Mouse (Mus musculus): Measurements from ENCODE around the gene Cdc42ep5. TPM values are rescaled to one million over a fixed set of nuclear protein-coding genes. Genes with fewer than 3 reads are reported as not detected.

The Cdc42ep5 gene
- polyA plus RNA-seq, 1 experiment from 2014 or later: 14.0 TPM

DNA sequence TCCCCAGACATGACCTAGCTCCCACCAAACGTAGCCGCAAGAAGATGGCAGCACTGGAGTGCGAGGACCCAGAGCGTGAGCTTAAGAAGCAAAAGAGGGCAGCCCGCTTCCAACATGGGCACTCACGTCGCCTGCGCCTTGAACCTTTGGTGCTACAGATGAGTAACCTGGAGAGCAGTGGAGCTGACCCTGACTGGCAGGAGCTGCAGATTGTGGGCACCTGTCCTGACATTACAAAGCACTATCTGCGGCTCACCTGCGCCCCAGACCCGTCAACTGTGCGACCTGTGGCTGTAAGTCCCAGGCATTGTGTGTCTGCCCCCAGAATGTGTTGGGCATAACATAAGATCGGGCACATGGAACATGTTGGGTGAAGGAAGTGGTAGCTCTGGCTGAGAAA is 20.6 kb downstream of the Cdc42ep5 start:
- WGBS: 94% methylated on average over 13 of the region's 13 CpGs
- no peak overlapping the region for H3K9ac ChIP-seq
- no peak overlapping the region for H3K4me3 ChIP-seq (replicated peaks)
- H3K4me1 ChIP-seq: peaks cover 10% of the 10 kb centered on the region
- H3K4me2 ChIP-seq: no peak overlapping the region
- peaks cover 90% of the 10 kb centered on the region for H3K36me3 ChIP-seq (replicated peaks)
- no peaks in the 10 kb centered on the region for H3K27me3 ChIP-seq
- no peak overlapping the region for H3K27ac ChIP-seq
- no peaks in the 10 kb centered on the region for H3K9me3 ChIP-seq
- no peak for ATAC-seq (ENCODE audit: low FRiP score)

DNA sequence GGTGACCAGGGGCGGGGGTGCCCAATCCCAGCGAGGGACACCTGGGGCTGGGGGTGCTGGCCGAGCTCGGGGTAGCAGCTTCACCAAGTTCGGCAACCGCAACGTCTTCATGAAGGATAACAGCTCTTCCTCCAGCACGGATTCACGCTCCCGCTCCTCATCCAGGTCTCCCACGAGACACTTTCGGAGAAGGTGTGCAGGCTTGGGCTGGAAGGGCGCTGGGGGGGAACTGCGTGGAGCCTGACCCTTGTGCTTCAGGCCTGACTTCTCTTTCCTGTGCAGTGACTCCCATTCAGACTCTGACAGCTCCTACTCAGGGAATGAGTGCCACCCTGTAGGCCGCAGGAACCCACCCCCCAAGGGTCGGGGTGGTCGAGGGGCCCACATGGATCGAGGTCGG is 21.2 kb downstream of the Cdc42ep5 start:
- H3K4me3 ChIP-seq (replicated peaks): no peak overlapping the region
- no peak overlapping the region for H3K4me2 ChIP-seq
- H3K9ac ChIP-seq: no peak overlapping the region
- no peak for ATAC-seq (ENCODE audit: low FRiP score)
- peaks cover 96% of the 10 kb centered on the region for H3K36me3 ChIP-seq (replicated peaks)
- no peak overlapping the region for H3K27ac ChIP-seq
- peaks cover 8% of the 10 kb centered on the region for H3K4me1 ChIP-seq
- H3K9me3 ChIP-seq: no peaks in the 10 kb centered on the region
- H3K27me3 ChIP-seq: no peaks in the 10 kb centered on the region
- WGBS: 94% methylated on average over 19 of the region's 19 CpGs

- H3K4me1 ChIP-seq: peaks cover 9% of the 10 kb centered on the region
- H3K4me3 ChIP-seq (replicated peaks): no peak overlapping the region
- no peak overlapping the region for H3K9ac ChIP-seq
- no peaks in the 10 kb centered on the region for H3K27me3 ChIP-seq
- no peak overlapping the region for H3K4me2 ChIP-seq
- peaks cover 99% of the 10 kb centered on the region for H3K36me3 ChIP-seq (replicated peaks)
- WGBS: 97% methylated on average over 10 of the region's 10 CpGs
- no peak overlapping the region for H3K27ac ChIP-seq
- H3K9me3 ChIP-seq: no peaks in the 10 kb centered on the region
- ATAC-seq (ENCODE audit: low FRiP score): no peak
Measured at GRCm38 (mm10) chr7:4142796-4143445, 21.7 kb downstream of the Cdc42ep5 start.

- H3K9ac ChIP-seq: peak overlapping the region; percentile 12; the same call in 1 of the 2 replicates
- H3K4me1 ChIP-seq: peaks cover 13% of the 10 kb centered on the region
- H3K4me3 ChIP-seq (replicated peaks): no peak overlapping the region
- H3K4me2 ChIP-seq: no peak overlapping the region
- no peak for ATAC-seq (ENCODE audit: low FRiP score)
- peaks cover 88% of the 10 kb centered on the region for H3K36me3 ChIP-seq (replicated peaks)
- H3K27me3 ChIP-seq: no peaks in the 10 kb centered on the region
- WGBS: 89% methylated on average over 6 of the region's 6 CpGs
- no peak overlapping the region for H3K27ac ChIP-seq
- no peaks in the 10 kb centered on the region for H3K9me3 ChIP-seq
Measured at GRCm38 (mm10) chr7:4141648-4142325, 22.9 kb downstream of the Cdc42ep5 start.

DNA sequence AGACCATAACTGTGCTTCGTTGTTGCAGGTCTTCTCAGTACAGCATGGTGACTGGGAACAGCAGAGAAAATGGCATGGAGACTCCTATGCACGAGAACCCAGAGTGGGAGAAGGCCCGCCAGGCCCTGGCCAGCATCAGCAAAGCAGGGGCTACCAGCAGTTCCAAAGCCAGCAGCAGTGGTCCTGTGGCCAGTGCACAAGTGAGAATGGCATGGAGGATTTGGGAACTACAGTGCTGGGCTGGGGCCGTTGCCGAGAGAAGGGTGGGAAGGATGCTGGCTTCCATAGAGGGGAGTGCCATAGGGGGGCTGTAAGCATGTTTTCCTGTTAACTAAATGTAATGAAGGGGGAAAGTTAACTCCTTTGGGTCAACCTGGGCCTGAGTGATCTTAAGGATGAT is 25.3 kb downstream of the Cdc42ep5 start:
- Histone ChIP-seq H3K27ac (no peak overlapping the region), H3K27me3 (no peaks in the 10 kb centered on the region), H3K9ac (no peak overlapping the region), H3K4me2 (no peak overlapping the region), H3K36me3 (replicated peaks) (peaks cover 64% of the 10 kb centered on the region), H3K4me1 (peaks cover 17% of the 10 kb centered on the region), H3K9me3 (no peaks in the 10 kb centered on the region), H3K4me3 (replicated peaks) (no peak overlapping the region)
- WGBS: 93% methylated on average over 5 of the region's 5 CpGs
- ATAC-seq (ENCODE audit: low FRiP score): no peak

GRCm38 (mm10) chr7:4138671-4139070 is 26.0 kb downstream of the Cdc42ep5 start:
- 94% methylated on average over 7 of the region's 7 CpGs for WGBS
- Histone ChIP-seq H3K4me1 (peaks cover 17% of the 10 kb centered on the region), H3K9ac (peak overlapping the region; percentile 77; the same call in 1 of the 2 replicates), H3K9me3 (no peaks in the 10 kb centered on the region), H3K27me3 (no peaks in the 10 kb centered on the region), H3K36me3 (replicated peaks) (peaks cover 62% of the 10 kb centered on the region), H3K4me3 (replicated peaks) (no peak overlapping the region), H3K27ac (no peak overlapping the region), H3K4me2 (peak overlapping the region; percentile 81)
- no peak for ATAC-seq (ENCODE audit: low FRiP score)

DNA sequence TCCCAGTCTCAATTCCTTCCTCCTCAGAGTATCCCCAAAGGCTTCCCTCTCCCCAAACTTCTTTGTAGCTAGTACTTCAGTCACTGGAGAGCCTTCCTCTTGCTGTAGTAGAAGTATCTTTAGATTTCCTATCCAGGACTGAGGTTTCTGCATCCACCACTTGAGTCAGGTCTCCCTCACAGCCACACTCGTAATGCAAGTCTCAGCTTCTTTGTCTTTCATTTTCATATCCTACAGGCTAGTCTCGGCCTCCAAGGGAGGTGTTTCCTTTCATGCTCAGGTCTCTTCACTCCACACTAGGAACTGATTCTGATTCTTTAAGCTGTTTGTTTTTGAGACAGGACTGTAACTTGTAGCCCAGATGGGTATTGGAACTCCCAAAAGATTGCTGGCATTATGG is 26.5 kb downstream of the Cdc42ep5 start:
- no peaks in the 10 kb centered on the region for H3K9me3 ChIP-seq
- WGBS: 94% methylated on average over 2 of the region's 2 CpGs
- H3K9ac ChIP-seq: peak overlapping the region; percentile 77
- H3K4me2 ChIP-seq: peak overlapping the region; percentile 81
- H3K27ac ChIP-seq: no peak overlapping the region
- H3K4me3 ChIP-seq (replicated peaks): peak overlapping the region; percentile 81
- no peak for ATAC-seq (ENCODE audit: low FRiP score)
- peaks cover 62% of the 10 kb centered on the region for H3K36me3 ChIP-seq (replicated peaks)
- H3K27me3 ChIP-seq: no peaks in the 10 kb centered on the region
- H3K4me1 ChIP-seq: peaks cover 17% of the 10 kb centered on the region

DNA sequence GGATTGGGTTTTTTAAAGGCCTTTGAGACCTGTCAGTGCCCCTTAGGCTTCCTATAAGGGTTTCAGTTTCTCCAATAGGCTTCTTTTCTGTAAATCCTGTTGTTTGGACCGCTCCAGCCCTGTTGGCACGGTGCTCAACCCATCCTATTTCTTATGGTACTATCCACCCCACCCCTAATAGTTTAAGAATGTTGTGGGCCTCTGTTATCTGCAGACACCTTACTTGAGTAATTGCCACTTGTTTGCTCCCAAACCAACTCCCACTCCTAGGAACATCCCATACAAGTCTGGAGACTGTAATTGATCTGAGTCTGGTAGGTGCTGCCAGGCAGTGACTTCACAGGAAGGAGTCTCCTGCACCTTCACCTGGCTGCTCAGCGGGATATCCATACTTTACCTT is 26.9 kb downstream of the Cdc42ep5 start:
- H3K4me3 ChIP-seq (replicated peaks): peak overlapping the region; percentile 81

GRCm38 (mm10) chr7:4136771-4137531 is 27.7 kb downstream of the Cdc42ep5 start, which contains the start of gene Leng8:
TSS of gene Leng8 (plus strand) at chr7:4137039.
- peak within 1 kb of the TSS; percentile 77 for H3K9ac ChIP-seq
- H3K27me3 ChIP-seq: no peaks in the 10 kb centered on the region
- peaks cover 17% of the 10 kb centered on the region for H3K4me1 ChIP-seq
- H3K27ac ChIP-seq: peak within 1 kb of the TSS; percentile 92
- H3K36me3 ChIP-seq (replicated peaks): peaks cover 62% of the 10 kb centered on the region
- H3K9me3 ChIP-seq: no peaks in the 10 kb centered on the region
- H3K4me3 ChIP-seq (replicated peaks): peak within 1 kb of the TSS; percentile 81
- peak; percentile 98 for ATAC-seq (ENCODE audit: low FRiP score)
- WGBS: under 1% methylated on average over 50 of the region's 78 CpGs
- peak within 1 kb of the TSS; percentile 81 for H3K4me2 ChIP-seq

More for the DNA sequence above, 26.9 kb downstream of the Cdc42ep5 start:
- H3K27me3 ChIP-seq: no peaks in the 10 kb centered on the region
- H3K4me2 ChIP-seq: peak overlapping the region; percentile 81
- peaks cover 62% of the 10 kb centered on the region for H3K36me3 ChIP-seq (replicated peaks)
- ATAC-seq (ENCODE audit: low FRiP score): no peak
- no peaks in the 10 kb centered on the region for H3K9me3 ChIP-seq
- H3K9ac ChIP-seq: peak overlapping the region; percentile 77
- peaks cover 17% of the 10 kb centered on the region for H3K4me1 ChIP-seq
- peak overlapping the region; percentile 92 for H3K27ac ChIP-seq
- 50% methylated on average over 3 of the region's 3 CpGs for WGBS

DNA sequence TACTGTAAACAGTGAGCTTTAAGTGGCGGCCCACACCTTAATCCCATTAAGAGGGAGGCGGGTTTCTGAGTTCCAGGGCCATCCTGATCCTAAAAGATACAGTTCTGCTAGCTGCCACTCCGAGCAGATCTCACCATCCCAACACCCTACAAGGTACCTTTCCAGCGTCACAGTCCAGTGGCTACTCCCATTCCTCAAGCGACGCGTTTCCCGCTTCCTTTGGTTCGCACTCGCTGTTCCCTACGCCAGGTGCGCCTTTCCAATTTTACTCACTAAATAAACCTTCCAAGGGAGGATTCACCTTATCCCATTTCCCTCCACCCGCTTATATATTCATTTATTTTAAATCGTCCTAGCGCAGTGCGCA is 28.3 kb downstream of the Cdc42ep5 start:
- under 1% methylated on average over 16 of the region's 16 CpGs for WGBS
- Histone ChIP-seq H3K36me3 (replicated peaks) (peaks cover 62% of the 10 kb centered on the region), H3K9me3 (no peaks in the 10 kb centered on the region), H3K9ac (peak overlapping the region; percentile 56), H3K27me3 (no peaks in the 10 kb centered on the region), H3K4me3 (replicated peaks) (peak overlapping the region; percentile 81), H3K4me2 (peak overlapping the region; percentile 81), H3K27ac (peak overlapping the region; percentile 87), H3K4me1 (peaks cover 20% of the 10 kb centered on the region)
- ATAC-seq (ENCODE audit: low FRiP score): peak; percentile 32

DNA sequence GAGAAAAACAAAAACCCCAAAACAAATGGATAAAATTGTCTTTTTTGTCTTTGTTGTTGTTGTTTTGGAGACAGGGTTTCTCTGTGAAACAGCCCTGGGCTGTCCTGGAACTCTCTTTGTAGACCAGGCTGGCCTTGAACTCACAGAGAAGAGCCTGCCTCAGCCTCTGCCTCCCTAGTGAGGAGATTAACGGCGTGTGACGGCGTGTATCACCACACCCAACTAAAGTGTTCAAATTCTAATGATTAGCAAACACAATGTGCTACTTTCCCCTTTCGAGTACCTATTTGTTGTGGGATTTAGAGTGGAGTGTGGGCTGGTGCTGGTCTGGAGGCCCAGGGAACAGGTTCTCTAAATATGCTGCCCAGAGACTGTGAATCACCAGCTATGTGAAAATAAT is 29.7 kb downstream of the Cdc42ep5 start:
- Histone ChIP-seq H3K4me1 (peaks cover 34% of the 10 kb centered on the region), H3K36me3 (replicated peaks) (peaks cover 50% of the 10 kb centered on the region), H3K27ac (no peak overlapping the region), H3K27me3 (no peaks in the 10 kb centered on the region), H3K4me3 (replicated peaks) (no peak overlapping the region), H3K9me3 (no peaks in the 10 kb centered on the region), H3K4me2 (no peak overlapping the region), H3K9ac (no peak overlapping the region)
- WGBS: 73% methylated on average over 5 of the region's 5 CpGs
- no peak for ATAC-seq (ENCODE audit: low FRiP score)

DNA sequence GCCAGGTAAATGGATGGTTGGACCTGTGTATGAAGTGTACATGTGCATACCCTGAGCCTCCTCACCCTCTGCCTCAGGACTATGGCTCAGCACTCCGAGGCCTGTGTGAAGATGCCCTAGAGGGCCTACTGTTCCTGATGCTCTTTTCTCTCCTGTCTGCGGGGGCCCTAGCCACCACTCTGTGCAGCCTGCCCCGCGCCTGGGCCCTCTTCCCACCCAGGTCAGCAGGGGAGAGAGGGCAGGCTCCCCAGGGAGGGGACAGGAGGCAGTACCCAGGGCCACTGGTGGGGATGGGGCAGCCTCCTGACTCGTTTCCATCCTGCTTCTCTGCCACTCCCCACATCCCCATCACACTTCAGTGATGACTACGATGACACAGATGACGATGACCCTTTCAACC is 31.7 kb downstream of the Cdc42ep5 start:
- H3K36me3 ChIP-seq (replicated peaks): peaks cover 50% of the 10 kb centered on the region

More for the DNA sequence above, 31.7 kb downstream of the Cdc42ep5 start:
- no peak for ATAC-seq (ENCODE audit: low FRiP score)
- H3K27me3 ChIP-seq: no peaks in the 10 kb centered on the region
- H3K27ac ChIP-seq: no peak overlapping the region
- 88% methylated on average over 7 of the region's 7 CpGs for WGBS
- no peaks in the 10 kb centered on the region for H3K9me3 ChIP-seq
- H3K4me3 ChIP-seq (replicated peaks): no peak overlapping the region
- 0 out of 2 replicates have a peak overlapping the region, but pooled peaks have one; percentile 7 for H3K9ac ChIP-seq
- no peak overlapping the region for H3K4me2 ChIP-seq
- H3K4me1 ChIP-seq: peaks cover 25% of the 10 kb centered on the region
